In the genomic region with DNA sequence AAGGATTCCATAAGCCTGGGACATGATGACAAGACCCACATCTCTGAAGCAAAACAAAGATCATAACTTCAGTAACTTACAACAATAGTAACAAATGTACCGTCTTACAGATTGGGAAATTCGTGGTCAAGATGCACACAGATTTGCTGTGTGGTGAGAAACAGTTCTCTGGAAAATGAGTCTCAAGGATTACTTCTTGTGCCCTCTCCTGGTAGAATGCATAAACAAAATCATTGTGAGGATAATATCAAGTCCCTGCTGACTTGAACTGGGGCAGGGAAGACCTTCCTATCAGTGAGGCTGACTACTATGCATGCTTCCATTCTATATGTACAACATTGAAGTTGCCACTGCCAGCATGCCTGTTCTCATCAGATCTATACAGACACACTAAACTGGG, we compare ENCODE assay signal across 32 mouse cellular contexts. TPM values are rescaled to one million over a fixed set of nuclear protein-coding genes. Genes with fewer than 3 reads are reported as not detected.
DNase-seq lines count a peak whose midpoint lies in the region; ATAC-seq and TF ChIP-seq lines count a peak whose summit lies in the region.
"Had no signal": no experiment of that assay in that cellular context is flagged by ENCODE, and none has a peak within 500 bp of the region (broad histone marks: within the 10 kb centered on the region; RNA-seq: fewer than 3 reads in every experiment).

No protein-coding gene starts in this region.

- H3K9ac ChIP-seq in midbrain, postnatal 0 days (replicated peaks; ENCODE audit: low read length, poor library complexity, severe bottlenecking), result no peak overlapping the region
- no peak overlapping the region for H3K9ac ChIP-seq in midbrain, embryonic 16.5 days (ENCODE audit: low read depth, low read length)
- H3K9ac ChIP-seq: embryonic facial prominence, embryonic 13.5 days; forebrain, embryonic 12.5 days; heart, embryonic 13.5 days; hindbrain, embryonic 12.5 days; kidney, embryonic 15.5 days; limb, embryonic 12.5 days; liver, embryonic 14.5 days; midbrain, embryonic 15.5 days had no signal

- H3K4me3 ChIP-seq in midbrain, postnatal 0 days (ENCODE audit: low read depth, low read length), result no peak overlapping the region
- H3K4me3 ChIP-seq in midbrain, embryonic 16.5 days (ENCODE audit: low read depth, low read length), result no peak overlapping the region
- H3K4me3 ChIP-seq: embryonic facial prominence, embryonic 13.5 days; erythroblast, embryonic 14.5 days; forebrain, embryonic 12.5 days; heart, embryonic 13.5 days; hindbrain, embryonic 12.5 days; kidney, embryonic 15.5 days; limb, embryonic 12.5 days; midbrain, embryonic 15.5 days had no signal

- WGBS in midbrain, postnatal 0 days, result 84% methylated on average over 2 of the region's 2 CpGs
- 87% methylated on average over 2 of the region's 2 CpGs for WGBS in midbrain, embryonic 16.5 days

- H3K27me3 ChIP-seq in midbrain, postnatal 0 days (ENCODE audit: insufficient read depth, low read length), result no peaks in the 10 kb centered on the region
- no peaks in the 10 kb centered on the region for H3K27me3 ChIP-seq in midbrain, embryonic 16.5 days (ENCODE audit: control insufficient read depth, insufficient read depth, low read depth, low read length)
- H3K27me3 ChIP-seq: embryonic facial prominence, embryonic 13.5 days; forebrain, embryonic 12.5 days; heart, embryonic 13.5 days; hindbrain, embryonic 12.5 days; kidney, embryonic 15.5 days; limb, embryonic 12.5 days; midbrain, embryonic 15.5 days had no signal

- H3K9me3 ChIP-seq in midbrain, postnatal 0 days (ENCODE audit: low read length), result no peaks in the 10 kb centered on the region
- H3K9me3 ChIP-seq in midbrain, embryonic 16.5 days (replicated peaks; ENCODE audit: control insufficient read depth, low read length, poor library complexity, severe bottlenecking), result no peaks in the 10 kb centered on the region
- H3K9me3 ChIP-seq: embryonic facial prominence, embryonic 13.5 days; forebrain, embryonic 12.5 days; heart, embryonic 13.5 days; hindbrain, embryonic 12.5 days; kidney, embryonic 15.5 days; limb, embryonic 12.5 days; midbrain, embryonic 15.5 days had no signal

- no peak overlapping the region for H3K4me2 ChIP-seq in midbrain, postnatal 0 days (ENCODE audit: low read depth, low read length, poor library complexity, severe bottlenecking)
- H3K4me2 ChIP-seq in midbrain, embryonic 16.5 days (ENCODE audit: low read length), result no peak overlapping the region
- H3K4me2 ChIP-seq: embryonic facial prominence, embryonic 13.5 days; forebrain, embryonic 12.5 days; heart, embryonic 13.5 days; hindbrain, embryonic 12.5 days; kidney, embryonic 15.5 days; limb, embryonic 12.5 days; midbrain, embryonic 15.5 days had no signal

- H3K27ac ChIP-seq in midbrain, postnatal 0 days (ENCODE audit: low read depth, low read length), result no peak overlapping the region
- H3K27ac ChIP-seq in midbrain, embryonic 16.5 days (ENCODE audit: low read length), result no peak overlapping the region
- H3K27ac ChIP-seq: embryonic facial prominence, embryonic 13.5 days; forebrain, embryonic 12.5 days; heart, embryonic 13.5 days; hindbrain, embryonic 12.5 days; kidney, embryonic 15.5 days; limb, embryonic 12.5 days; liver, embryonic 14.5 days; midbrain, embryonic 15.5 days had no signal

- DNase-seq in CD4-positive, CD25-positive, alpha-beta regulatory T cell, adult 2 months (ENCODE audit: low read depth, low spot score), result peak; percentile 11
- peak; percentile 47 for DNase-seq in kidney, adult 9 months
- no peak for DNase-seq in kidney, postnatal 10 days
- DNase-seq in midbrain, postnatal 0 days (ENCODE audit: low spot score), result no peak
- DNase-seq in thymus, postnatal 4 days, result no peak
- DNase-seq in frontal cortex, postnatal 25 days (ENCODE audit: low spot score in 2 of 2), result no peak
- DNase-seq: adrenal gland, postnatal 14 days; cerebellum, adult 8-10 months; cerebellum, postnatal 36 days; embryo, embryonic 11 days; gastrocnemius, postnatal 10 days; heart, adult 11 months; heart, postnatal 14 days; lung, postnatal 4 days; thymus, adult 2 months had no signal

- TF ChIP-seq CTCF in midbrain, postnatal 0 days (IDR thresholded peaks at IDR 0.05), result peak; percentile 20; the same call in 1 of the 2 replicates

- no peaks in the 10 kb centered on the region for H3K36me3 ChIP-seq in midbrain, postnatal 0 days (ENCODE audit: insufficient read depth, low read length)
- no peaks in the 10 kb centered on the region for H3K36me3 ChIP-seq in midbrain, embryonic 16.5 days (ENCODE audit: control insufficient read depth, insufficient read depth, low read length)
- H3K36me3 ChIP-seq: embryonic facial prominence, embryonic 13.5 days; forebrain, embryonic 12.5 days; heart, embryonic 13.5 days; hindbrain, embryonic 12.5 days; kidney, embryonic 15.5 days; limb, embryonic 12.5 days; midbrain, embryonic 15.5 days had no signal

- H3K4me1 ChIP-seq in midbrain, postnatal 0 days (ENCODE audit: insufficient read depth, low read length), result no peaks in the 10 kb centered on the region
- no peaks in the 10 kb centered on the region for H3K4me1 ChIP-seq in midbrain, embryonic 16.5 days (ENCODE audit: control insufficient read depth, insufficient read depth, low read length)
- H3K4me1 ChIP-seq: embryonic facial prominence, embryonic 13.5 days; forebrain, embryonic 12.5 days; heart, embryonic 13.5 days; hindbrain, embryonic 12.5 days; kidney, embryonic 15.5 days; limb, embryonic 12.5 days; midbrain, embryonic 15.5 days had no signal

- no peak for ATAC-seq in CD4-positive, CD25-positive, alpha-beta regulatory T cell, adult 4 months
- ATAC-seq in midbrain, postnatal 0 days (ENCODE audit: low FRiP score), result no peak
- ATAC-seq in midbrain, embryonic 16.5 days, result no peak
- ATAC-seq: inflammation-experienced regulatory T-cells, adult 6 months; midbrain, embryonic 15.5 days had no signal

RNA-seq across cellular contexts. Expression of a gene that starts 24.3 kb away (rescaled TPM):
- polyA plus RNA-seq in CD4-positive, CD25-positive, alpha-beta regulatory T cell, adult 4 months (2017; shearing (Covaris generic)), result not detected
- total RNA-seq in midbrain, postnatal 0 days (2014; rRNA removed), result not detected in 2 replicates
- polyA plus RNA-seq in midbrain, postnatal 0 days (2015; fragmentation: Nextera tagmentation; extraction: Ambion mirVana), result not detected in 2 replicates
- not detected in 2 replicates for polyA plus RNA-seq in midbrain, embryonic 16.5 days (2015; fragmentation: Nextera tagmentation; extraction: Ambion mirVana)
- total RNA-seq: gastrocnemius, postnatal 10 days had no signal
- polyA plus RNA-seq: brain, embryonic 14.5 days; erythroblast, embryonic 14.5 days; forebrain, embryonic 12.5 days; heart, embryonic 13.5 days; hindbrain, embryonic 12.5 days; inflammation-experienced regulatory T-cells, adult 6 months; limb, embryonic 12.5 days; midbrain, embryonic 15.5 days; neural tube, embryonic 14.5 days had no signal

RNA-seq across cellular contexts. Expression of a gene that starts 45.4 kb away (rescaled TPM):
- polyA plus RNA-seq in CD4-positive, CD25-positive, alpha-beta regulatory T cell, adult 4 months (2017; shearing (Covaris generic)), result not detected
- 0.93 TPM in 1 of 2 replicates, not detected in the other for total RNA-seq in midbrain, postnatal 0 days (2014; rRNA removed)
- polyA plus RNA-seq in midbrain, postnatal 0 days (2015; fragmentation: Nextera tagmentation; extraction: Ambion mirVana), result not detected in 2 replicates
- polyA plus RNA-seq in midbrain, embryonic 16.5 days (2015; fragmentation: Nextera tagmentation; extraction: Ambion mirVana), result not detected in 2 replicates
- total RNA-seq: adrenal gland, postnatal 14 days; gastrocnemius, postnatal 10 days; layer of hippocampus, postnatal 25 days; left cerebral cortex, postnatal 14 days had no signal
- polyA plus RNA-seq: brain, embryonic 14.5 days; embryonic facial prominence, embryonic 13.5 days; erythroblast, embryonic 14.5 days; forebrain, embryonic 12.5 days; heart, embryonic 13.5 days; hindbrain, embryonic 12.5 days; inflammation-experienced regulatory T-cells, adult 6 months; limb, embryonic 12.5 days; liver, embryonic 14.5 days; lung, embryonic 16.5 days; midbrain, embryonic 15.5 days; neural tube, embryonic 14.5 days had no signal

RNA-seq across cellular contexts. Expression of a gene that starts 54.9 kb away (rescaled TPM):
- polyA plus RNA-seq in CD4-positive, CD25-positive, alpha-beta regulatory T cell, adult 4 months (2017; shearing (Covaris generic)), result 10 to 100 TPM; 22.1 to 39.8 TPM
- total RNA-seq in midbrain, postnatal 0 days (2014; rRNA removed), result not detected in 2 replicates
- not detected in 2 replicates for polyA plus RNA-seq in midbrain, postnatal 0 days (2015; fragmentation: Nextera tagmentation; extraction: Ambion mirVana)
- polyA plus RNA-seq in midbrain, embryonic 16.5 days (2015; fragmentation: Nextera tagmentation; extraction: Ambion mirVana), result not detected in 2 replicates
- total RNA-seq: adrenal gland, postnatal 14 days; heart, postnatal 14 days; layer of hippocampus, postnatal 25 days; left cerebral cortex, postnatal 14 days had no signal
- polyA plus RNA-seq: brain, embryonic 14.5 days; embryonic facial prominence, embryonic 13.5 days; erythroblast, embryonic 14.5 days; forebrain, embryonic 12.5 days; heart, embryonic 13.5 days; hindbrain, embryonic 12.5 days; limb, embryonic 12.5 days; lung, embryonic 16.5 days; midbrain, embryonic 15.5 days; neural tube, embryonic 14.5 days had no signal

RNA-seq across cellular contexts. Expression of a gene that starts 59.8 kb away (rescaled TPM):
- under 1 TPM; 0.13 to 0.28 TPM for polyA plus RNA-seq in CD4-positive, CD25-positive, alpha-beta regulatory T cell, adult 4 months (2017; shearing (Covaris generic))
- total RNA-seq in midbrain, postnatal 0 days (2014; rRNA removed), result 0.14 and 0.49 TPM in 2 replicates
- polyA plus RNA-seq in midbrain, postnatal 0 days (2015; fragmentation: Nextera tagmentation; extraction: Ambion mirVana), result 0.15 and 0.28 TPM in 2 replicates
- polyA plus RNA-seq in midbrain, embryonic 16.5 days (2015; fragmentation: Nextera tagmentation; extraction: Ambion mirVana), result 0.07 and 0.08 TPM in 2 replicates
- polyA plus RNA-seq: forebrain, embryonic 12.5 days; hindbrain, embryonic 12.5 days; limb, embryonic 12.5 days; midbrain, embryonic 15.5 days; neural tube, embryonic 14.5 days had no signal

Comparison
In these comparisons a context has a peak if more than half of its experiments do, and no peak if none do; other contexts are left out.
1. DNase-seq: peak in CD4-positive, CD25-positive, alpha-beta regulatory T cell, adult 2 months (single experiment) and kidney, adult 9 months (single experiment); none in kidney, postnatal 10 days (single experiment), midbrain, postnatal 0 days (single experiment), thymus, postnatal 4 days (single experiment) and frontal cortex, postnatal 25 days (0 of 2).
2. RNA of a gene that starts 54.9 kb away (polyA plus RNA-seq): 22.1 to 39.8 TPM in CD4-positive, CD25-positive, alpha-beta regulatory T cell, adult 4 months; not detected in midbrain, postnatal 0 days and not detected in midbrain, embryonic 16.5 days; every median in the first group is over 10 times any median in the second.